Mouse (Mus musculus) heart, embryonic 10.5 days (tissue): ENCODE measurements around the gene Prr5l. TPM values are rescaled to one million over a fixed set of nuclear protein-coding genes. Genes with fewer than 3 reads are reported as not detected.
A peak's percentile ranks its signal among the peaks of the same experiment; 100 is the strongest.

Experiments
- DNase-seq: peaks from one replicate; pipeline ENCODE4 v3.0.0-alpha.2; 2017; ENCODE audit warnings: low spot score
- H3K27ac ChIP-seq: fragments of 300-500 bp; sonication (generic); 2 replicates; pipeline ENCODE4 v1.5.1; 2016; ENCODE audit warnings: mild to moderate bottlenecking
- H3K27me3 ChIP-seq: fragments of 300-500 bp; sonication (generic); 2 replicates; pipeline ENCODE4 v1.6.1; 2016; ENCODE audit warnings: mild to moderate bottlenecking; ENCODE audit not compliant: poor library complexity, insufficient read depth, severe bottlenecking
- H3K36me3 ChIP-seq: fragments of 300-500 bp; sonication (generic); 2 replicates; pipeline ENCODE4 v1.6.1; 2016; ENCODE audit warnings: mild to moderate bottlenecking, moderate library complexity
- H3K4me1 ChIP-seq: fragments of 300-500 bp; sonication (generic); 2 replicates; pipeline ENCODE4 v1.6.1; 2016; ENCODE audit warnings: mild to moderate bottlenecking
- H3K4me3 ChIP-seq: fragments of 300-500 bp; sonication (generic); 2 replicates; pipeline ENCODE4 v1.5.1; 2016; ENCODE audit warnings: mild to moderate bottlenecking, moderate library complexity
- H3K9me3 ChIP-seq: fragments of 300-500 bp; sonication (generic); 2 replicates; pipeline ENCODE4 v1.6.1; 2016; ENCODE audit warnings: mild to moderate bottlenecking, moderate library complexity
- WGBS: fragments of 180-500 bp; shearing (Covaris S2); methylation state at CpG from one replicate; pipeline ENCODE4 v1.1.7; 2016; 5-methylcytosine and 5-hydroxymethylcytosine counted together
- polyA plus RNA-seq: library from polyadenylated mRNA; unstranded; fragments of >200 nt; fragmentation: Nextera tagmentation; extraction: Ambion mirVana; gene quantifications from 2 replicates; pipeline ENCODE4 v1.2.1, GENCODE M21; 2016

Gene Prr5l
- polyA plus RNA-seq, 1 experiment from 2014 or later, result 15.1 TPM

- peak; percentile 62 for DNase-seq
- Histone ChIP-seq H3K9me3 (no peaks in the 10 kb centered on the region), H3K4me3 (no peak overlapping the region), H3K27ac (no peak overlapping the region), H3K36me3 (no peaks in the 10 kb centered on the region), H3K27me3 (no peaks in the 10 kb centered on the region), H3K4me1 (peaks cover 28% of the 10 kb centered on the region)
- 66% methylated on average over 3 of the region's 3 CpGs for WGBS
Observed at GRCm38 (mm10) chr2:101826950-101827600, 55.8 kb downstream of the Prr5l start.

- no peaks in the 10 kb centered on the region for H3K36me3 ChIP-seq
- no peak for DNase-seq
- H3K4me1 ChIP-seq, result peaks cover 32% of the 10 kb centered on the region
- H3K27ac ChIP-seq, result no peak overlapping the region
- no peaks in the 10 kb centered on the region for H3K9me3 ChIP-seq
- WGBS, result 63% methylated on average over 2 of the region's 2 CpGs
- H3K4me3 ChIP-seq, result no peak overlapping the region
- H3K27me3 ChIP-seq, result no peaks in the 10 kb centered on the region
Observed at GRCm38 (mm10) chr2:101826186-101826707, 56.6 kb downstream of the Prr5l start.

GRCm38 (mm10) chr2:101825226-101826120 is 57.4 kb downstream of the Prr5l start:
- Histone ChIP-seq H3K27ac (no peak overlapping the region), H3K9me3 (no peaks in the 10 kb centered on the region), H3K4me3 (no peak overlapping the region), H3K36me3 (no peaks in the 10 kb centered on the region), H3K27me3 (no peaks in the 10 kb centered on the region), H3K4me1 (peaks cover 30% of the 10 kb centered on the region)
- peak; percentile 64 for DNase-seq
- WGBS, result 79% methylated on average over 9 of the region's 9 CpGs

- 53% methylated on average over 4 of the region's 4 CpGs for WGBS
- Histone ChIP-seq H3K9me3 (no peaks in the 10 kb centered on the region), H3K4me3 (no peak overlapping the region), H3K27me3 (no peaks in the 10 kb centered on the region), H3K4me1 (peaks cover 24% of the 10 kb centered on the region), H3K27ac (no peak overlapping the region), H3K36me3 (no peaks in the 10 kb centered on the region)
- no peak for DNase-seq
Observed at GRCm38 (mm10) chr2:101823821-101824220, 59.0 kb downstream of the Prr5l start.

GRCm38 (mm10) chr2:101822785-101823184 is 60.0 kb downstream of the Prr5l start:
- Histone ChIP-seq H3K9me3 (no peaks in the 10 kb centered on the region), H3K27ac (0 out of 2 replicates have a peak overlapping the region, but pooled peaks have one; percentile 4), H3K4me1 (peaks cover 21% of the 10 kb centered on the region), H3K4me3 (no peak overlapping the region), H3K36me3 (no peaks in the 10 kb centered on the region), H3K27me3 (no peaks in the 10 kb centered on the region)
- DNase-seq, result no peak
- WGBS, result 62% methylated on average over 13 of the region's 13 CpGs

- Histone ChIP-seq H3K4me1 (peaks cover 13% of the 10 kb centered on the region), H3K4me3 (no peak overlapping the region), H3K27me3 (no peaks in the 10 kb centered on the region), H3K27ac (no peak overlapping the region), H3K36me3 (no peaks in the 10 kb centered on the region), H3K9me3 (no peaks in the 10 kb centered on the region)
- DNase-seq, result no peak
- 71% methylated on average over 1 of the region's 1 CpGs for WGBS
Observed at GRCm38 (mm10) chr2:101820816-101821215, 62.0 kb downstream of the Prr5l start.

GRCm38 (mm10) chr2:101818986-101819764 is 63.7 kb downstream of the Prr5l start:
- no peaks in the 10 kb centered on the region for H3K9me3 ChIP-seq
- 71% methylated on average over 7 of the region's 7 CpGs for WGBS
- no peak for DNase-seq

GRCm38 (mm10) chr2:101816646-101817308 is 66.0 kb downstream of the Prr5l start:
- Histone ChIP-seq H3K27me3 (no peaks in the 10 kb centered on the region), H3K27ac (no peak overlapping the region), H3K36me3 (no peaks in the 10 kb centered on the region), H3K4me3 (no peak overlapping the region), H3K4me1 (peaks cover 13% of the 10 kb centered on the region), H3K9me3 (no peaks in the 10 kb centered on the region)
- WGBS, result 80% methylated on average over 3 of the region's 3 CpGs
- no peak for DNase-seq

More at GRCm38 (mm10) chr2:101818986-101819764, 63.7 kb downstream of the Prr5l start:
- H3K27ac ChIP-seq, result no peak overlapping the region
- H3K27me3 ChIP-seq, result no peaks in the 10 kb centered on the region
- H3K4me3 ChIP-seq, result no peak overlapping the region
- peaks cover 26% of the 10 kb centered on the region for H3K4me1 ChIP-seq
- H3K36me3 ChIP-seq, result no peaks in the 10 kb centered on the region

- 33% methylated on average over 5 of the region's 5 CpGs for WGBS
- Histone ChIP-seq H3K36me3 (no peaks in the 10 kb centered on the region), H3K27ac (no peak overlapping the region), H3K4me3 (no peak overlapping the region), H3K4me1 (peaks cover 13% of the 10 kb centered on the region), H3K9me3 (no peaks in the 10 kb centered on the region), H3K27me3 (no peaks in the 10 kb centered on the region)
- DNase-seq, result no peak
Observed at GRCm38 (mm10) chr2:101815250-101815934, 67.4 kb downstream of the Prr5l start.

GRCm38 (mm10) chr2:101814272-101814625 is 68.6 kb downstream of the Prr5l start:
- peaks cover 13% of the 10 kb centered on the region for H3K4me1 ChIP-seq
- H3K36me3 ChIP-seq, result no peaks in the 10 kb centered on the region
- no peaks in the 10 kb centered on the region for H3K9me3 ChIP-seq
- WGBS, result 53% methylated on average over 5 of the region's 5 CpGs
- no peak overlapping the region for H3K4me3 ChIP-seq
- DNase-seq, result no peak
- H3K27me3 ChIP-seq, result no peaks in the 10 kb centered on the region
- H3K27ac ChIP-seq, result no peak overlapping the region

- H3K4me3 ChIP-seq, result no peak overlapping the region
- no peak overlapping the region for H3K27ac ChIP-seq
- peaks cover 13% of the 10 kb centered on the region for H3K4me1 ChIP-seq
- no peaks in the 10 kb centered on the region for H3K27me3 ChIP-seq
- no peaks in the 10 kb centered on the region for H3K36me3 ChIP-seq
- DNase-seq, result no peak
- 62% methylated on average over 6 of the region's 6 CpGs for WGBS
- H3K9me3 ChIP-seq, result no peaks in the 10 kb centered on the region
Observed at GRCm38 (mm10) chr2:101813581-101814271, 69.1 kb downstream of the Prr5l start.
